Mouse (Mus musculus) lung, embryonic 15.5 days (tissue): ENCODE results near the gene Gucy1a1. TPM values are rescaled to one million over a fixed set of nuclear protein-coding genes. Genes with fewer than 3 reads are reported as not detected.
"Not testable (repeated sequence)": the region's sequence is repeated elsewhere in the genome, so short reads cannot be mapped to it uniquely, and the experiment has no call there.

Experiments
- ATAC-seq: fragments of 200-750 bp; cut with Nextera tagmentation; 2 replicates; pipeline ENCODE4 v1.8.0; 2017; ENCODE audit warnings: moderate number of reproducible peaks, borderline replicate concordance; ENCODE audit not compliant: low FRiP score, low TSS enrichment; ENCODE audit errors: extremely low read depth
- H3K27ac ChIP-seq: fragments of 300-500 bp; sonication (generic); 2 replicates; pipeline ENCODE4 v1.5.1; 2015; ENCODE audit warnings: moderate library complexity, mild to moderate bottlenecking, inconsistent platforms
- H3K27me3 ChIP-seq: fragments of 300-500 bp; sonication (generic); 2 replicates; pipeline ENCODE4 v1.6.1; 2015; ENCODE audit warnings: inconsistent platforms
- H3K36me3 ChIP-seq: fragments of 300-500 bp; sonication (generic); 2 replicates; pipeline ENCODE4 v1.6.1; 2015; ENCODE audit warnings: inconsistent platforms
- H3K4me1 ChIP-seq: fragments of 300-500 bp; sonication (generic); 2 replicates; pipeline ENCODE4 v1.6.1; 2015; ENCODE audit warnings: inconsistent platforms
- H3K4me2 ChIP-seq: fragments of 300-500 bp; sonication (generic); 2 replicates; pipeline ENCODE4 v1.6.1; 2015; ENCODE audit warnings: inconsistent platforms, mild to moderate bottlenecking, moderate library complexity
- H3K4me3 ChIP-seq: fragments of 300-500 bp; sonication (generic); 2 replicates; pipeline ENCODE4 v1.5.1; 2015; ENCODE audit warnings: mild to moderate bottlenecking, inconsistent platforms
- H3K9ac ChIP-seq: fragments of 300-500 bp; sonication (generic); 2 replicates; pipeline ENCODE4 v1.6.1; 2015; ENCODE audit warnings: inconsistent platforms
- H3K9me3 ChIP-seq: fragments of 300-500 bp; sonication (generic); 2 replicates; pipeline ENCODE4 v1.6.1; 2016; ENCODE audit warnings: inconsistent platforms
- WGBS: fragments of 180-500 bp; shearing (Covaris S2); methylation state at CpG from one replicate; pipeline ENCODE4 v1.1.7; 2015; 5-methylcytosine and 5-hydroxymethylcytosine counted together
- polyA plus RNA-seq: library from polyadenylated mRNA; unstranded; fragments of >200 nt; fragmentation: Nextera tagmentation; extraction: Ambion mirVana; gene quantifications from 2 replicates; pipeline ENCODE4 v1.2.1, GENCODE M21; 2015

Gucy1a1 gene
- 93.8 and 98.8 TPM in 2 replicates for polyA plus RNA-seq

- WGBS: under 1% methylated on average over 35 of the region's 36 CpGs
- Histone ChIP-seq H3K27ac (peak within 1 kb of the TSS; percentile 75), H3K27me3 (no peaks in the 10 kb centered on the region)
Measured at GRCm38 (mm10) chr3:82145126-82145901, at the start of gene Gucy1a1. Gene Gucy1a1 (minus strand): TSS chr3:82145789.

GRCm38 (mm10) chr3:82191559-82192245 is 46.1 kb upstream of the Gucy1a1 start:
- Histone ChIP-seq H3K36me3 (no peaks in the 10 kb centered on the region), H3K4me1 (no peaks in the 10 kb centered on the region), H3K27me3 (no peaks in the 10 kb centered on the region), H3K4me3 (no peak overlapping the region), H3K27ac (no peak overlapping the region), H3K9ac (no peak overlapping the region), H3K9me3 (no peaks in the 10 kb centered on the region; the same call in 1 of the 2 replicates), H3K4me2 (no peak overlapping the region)
- 50% methylated on average over 1 of the region's 1 CpGs for WGBS
- ATAC-seq: no peak

More at GRCm38 (mm10) chr3:82145126-82145901, at the start of gene Gucy1a1:
- Histone ChIP-seq H3K4me2 (peak within 1 kb of the TSS; percentile 90), H3K4me1 (peaks cover 12% of the 10 kb centered on the region; the same call in 1 of the 2 replicates), H3K9ac (peak within 1 kb of the TSS; percentile 60), H3K4me3 (peak within 1 kb of the TSS; percentile 68), H3K36me3 (no peaks in the 10 kb centered on the region), H3K9me3 (no peaks in the 10 kb centered on the region)
- peak; percentile 92 for ATAC-seq

- H3K4me1 ChIP-seq: 0 out of 2 replicates have a peak, but pooled peaks cover 4% of the 10 kb centered on the region
- no peak overlapping the region for H3K4me2 ChIP-seq
- 76% methylated on average over 9 of the region's 9 CpGs for WGBS
- H3K36me3 ChIP-seq: no peaks in the 10 kb centered on the region
- no peak for ATAC-seq
- no peak overlapping the region for H3K9ac ChIP-seq
- no peaks in the 10 kb centered on the region; the same call in 1 of the 2 replicates for H3K9me3 ChIP-seq
- no peaks in the 10 kb centered on the region for H3K27me3 ChIP-seq
- no peak overlapping the region for H3K4me3 ChIP-seq
- H3K27ac ChIP-seq: no peak overlapping the region
Measured at GRCm38 (mm10) chr3:82185626-82186025, 40.0 kb upstream of the Gucy1a1 start.

- Histone ChIP-seq H3K27ac (peak overlapping the region; percentile 45; the same call in 1 of the 2 replicates), H3K4me2 (no peak overlapping the region), H3K9ac (no peak overlapping the region), H3K9me3 (no peaks in the 10 kb centered on the region), H3K4me3 (no peak overlapping the region), H3K27me3 (no peaks in the 10 kb centered on the region), H3K36me3 (no peaks in the 10 kb centered on the region), H3K4me1 (peaks cover 10% of the 10 kb centered on the region; the same call in 1 of the 2 replicates)
- peak; percentile 58; the same call in 1 of the 2 replicates for ATAC-seq
Measured at GRCm38 (mm10) chr3:82181500-82181899, 35.9 kb upstream of the Gucy1a1 start.

- ATAC-seq: peak; percentile 77
- no peaks in the 10 kb centered on the region for H3K9me3 ChIP-seq
- no peak overlapping the region for H3K4me3 ChIP-seq
- no peak overlapping the region for H3K4me2 ChIP-seq
- WGBS: 37% methylated on average over 3 of the region's 3 CpGs
- H3K27ac ChIP-seq: peak overlapping the region; percentile 3; the same call in 1 of the 2 replicates
- H3K9ac ChIP-seq: no peak overlapping the region
- H3K27me3 ChIP-seq: no peaks in the 10 kb centered on the region
- H3K4me1 ChIP-seq: peaks cover 10% of the 10 kb centered on the region; the same call in 1 of the 2 replicates
- H3K36me3 ChIP-seq: no peaks in the 10 kb centered on the region
Measured at GRCm38 (mm10) chr3:82180253-82180652, 34.7 kb upstream of the Gucy1a1 start.

- ATAC-seq: no peak
- Histone ChIP-seq H3K9ac (no peak overlapping the region), H3K9me3 (no peaks in the 10 kb centered on the region), H3K4me1 (peaks cover 12% of the 10 kb centered on the region; the same call in 1 of the 2 replicates), H3K27ac (no peak overlapping the region), H3K4me3 (no peak overlapping the region), H3K4me2 (no peak overlapping the region), H3K27me3 (no peaks in the 10 kb centered on the region), H3K36me3 (no peaks in the 10 kb centered on the region)
- WGBS: 33% methylated on average over 1 of the region's 1 CpGs
Measured at GRCm38 (mm10) chr3:82175501-82175900, 29.9 kb upstream of the Gucy1a1 start.

GRCm38 (mm10) chr3:82167064-82167463 is 21.5 kb upstream of the Gucy1a1 start:
- Histone ChIP-seq H3K4me3 (no peak overlapping the region), H3K9me3 (no peaks in the 10 kb centered on the region), H3K36me3 (no peaks in the 10 kb centered on the region), H3K4me1 (0 out of 2 replicates have a peak, but pooled peaks cover 5% of the 10 kb centered on the region), H3K9ac (no peak overlapping the region), H3K27ac (no peak overlapping the region), H3K4me2 (no peak overlapping the region), H3K27me3 (no peaks in the 10 kb centered on the region)
- ATAC-seq: no peak
- WGBS: 54% methylated on average over 2 of the region's 2 CpGs

- Histone ChIP-seq H3K9me3 (no peaks in the 10 kb centered on the region), H3K36me3 (no peaks in the 10 kb centered on the region), H3K27ac (no peak overlapping the region), H3K27me3 (no peaks in the 10 kb centered on the region), H3K9ac (no peak overlapping the region), H3K4me2 (no peak overlapping the region), H3K4me1 (0 out of 2 replicates have a peak, but pooled peaks cover 5% of the 10 kb centered on the region), H3K4me3 (no peak overlapping the region)
- WGBS: 79% methylated on average over 2 of the region's 2 CpGs
- no peak for ATAC-seq
Measured at GRCm38 (mm10) chr3:82165937-82166336, 20.3 kb upstream of the Gucy1a1 start.

GRCm38 (mm10) chr3:82162992-82163391 is 17.4 kb upstream of the Gucy1a1 start:
- H3K9ac ChIP-seq, H3K27me3 ChIP-seq, H3K36me3 ChIP-seq, H3K4me2 ChIP-seq, H3K9me3 ChIP-seq, ATAC-seq, H3K4me3 ChIP-seq, H3K27ac ChIP-seq, H3K4me1 ChIP-seq: not testable (repeated sequence)
- 95% methylated on average over 1 of the region's 1 CpGs for WGBS

GRCm38 (mm10) chr3:82145978-82146377 is 389 bp upstream of the Gucy1a1 start:
- Histone ChIP-seq H3K27ac (no peak overlapping the region), H3K9ac (no peak overlapping the region)
- ATAC-seq: no peak

GRCm38 (mm10) chr3:82144725-82145125 is 864 bp downstream of the Gucy1a1 start:
- Histone ChIP-seq H3K4me1 (peaks cover 12% of the 10 kb centered on the region; the same call in 1 of the 2 replicates), H3K4me3 (peak overlapping the region; percentile 68), H3K27me3 (no peaks in the 10 kb centered on the region), H3K4me2 (peak overlapping the region; percentile 90), H3K36me3 (no peaks in the 10 kb centered on the region), H3K27ac (peak overlapping the region; percentile 75), H3K9me3 (no peaks in the 10 kb centered on the region), H3K9ac (peak overlapping the region; percentile 60)
- peak; percentile 17 for ATAC-seq
- 11% methylated on average over 14 of the region's 14 CpGs for WGBS

More at GRCm38 (mm10) chr3:82145978-82146377, 389 bp upstream of the Gucy1a1 start:
- H3K4me3 ChIP-seq: peak overlapping the region; percentile 68; the same call in 1 of the 2 replicates
- peak overlapping the region; percentile 90 for H3K4me2 ChIP-seq
- H3K36me3 ChIP-seq: no peaks in the 10 kb centered on the region
- H3K9me3 ChIP-seq: no peaks in the 10 kb centered on the region
- H3K4me1 ChIP-seq: peaks cover 12% of the 10 kb centered on the region; the same call in 1 of the 2 replicates
- no peaks in the 10 kb centered on the region for H3K27me3 ChIP-seq
